Mouse (Mus musculus) stomach, postnatal 0 days (tissue): ENCODE results near the gene Cib2. TPM values are rescaled to one million over a fixed set of nuclear protein-coding genes. Genes with fewer than 3 reads are reported as not detected.

Source experiments
- ATAC-seq: fragments of 200-750 bp; cut with Nextera tagmentation; 2 replicates; pipeline ENCODE4 v1.8.0; 2017; ENCODE audit not compliant: low FRiP score, low TSS enrichment
- DNase-seq: peaks from one replicate; pipeline ENCODE4 v3.0.0-alpha.2; 2016; ENCODE audit warnings: low spot score
- H3K27ac ChIP-seq: fragments of 300-500 bp; sonication (generic); replicated peaks from 2 replicates; pipeline ENCODE4 v1.5.1; 2014; ENCODE audit warnings: mild to moderate bottlenecking, control low read depth
- H3K27me3 ChIP-seq: fragments of 300-500 bp; sonication (generic); 2 replicates; pipeline ENCODE4 v1.6.1; 2014; ENCODE audit warnings: low read length; ENCODE audit not compliant: control insufficient read depth, insufficient read depth
- H3K36me3 ChIP-seq: fragments of 300-500 bp; sonication (generic); 2 replicates; pipeline ENCODE4 v1.6.1; 2014; ENCODE audit warnings: low read length, mixed read lengths; ENCODE audit not compliant: control insufficient read depth, insufficient read depth
- H3K4me1 ChIP-seq: fragments of 300-500 bp; sonication (generic); replicated peaks from 2 replicates; pipeline ENCODE4 v1.6.1; 2014; ENCODE audit warnings: antibody characterized with exemption; ENCODE audit not compliant: control insufficient read depth, insufficient read depth
- H3K4me2 ChIP-seq: fragments of 300-500 bp; sonication (generic); replicated peaks from 2 replicates; pipeline ENCODE4 v1.6.1; 2014; ENCODE audit warnings: low read depth, mild to moderate bottlenecking, control low read depth, moderate library complexity
- H3K4me3 ChIP-seq: fragments of 300-500 bp; sonication (generic); 2 replicates; pipeline ENCODE4 v1.5.1; 2014; ENCODE audit warnings: low read depth, low read length, control low read depth
- H3K9ac ChIP-seq: fragments of 300-500 bp; sonication (generic); 2 replicates; pipeline ENCODE4 v1.6.1; 2014; ENCODE audit warnings: mild to moderate bottlenecking, low read length, control low read depth, mixed read lengths
- H3K9me3 ChIP-seq: fragments of 300-500 bp; sonication (generic); 2 replicates; pipeline ENCODE4 v1.6.1; 2016; ENCODE audit warnings: low read length; ENCODE audit not compliant: control insufficient read depth
- CTCF ChIP-seq: IDR thresholded peaks from 2 replicates; pipeline ENCODE4 v1.5.1; 2016; ENCODE audit warnings: antibody characterized with exemption, low read depth, mild to moderate bottlenecking, moderate library complexity
- EP300 ChIP-seq: optimal IDR thresholded peaks from 2 replicates; pipeline ENCODE3; 2016; ENCODE audit warnings: antibody characterized with exemption
- WGBS: fragments of 180-500 bp; shearing (Covaris S2); extraction: QIAGEN DNeasy Blood & Tissue Kit; methylation state at CpG from one replicate; pipeline ENCODE4 v1.1.7; 2014; 5-methylcytosine and 5-hydroxymethylcytosine counted together
- polyA plus RNA-seq: library from polyadenylated mRNA; unstranded; fragments of >200 nt; fragmentation: Nextera tagmentation; extraction: Ambion mirVana; gene quantifications from 2 replicates; pipeline ENCODE4 v1.2.1, GENCODE M21; 2015

The Cib2 gene
- polyA plus RNA-seq, 1 experiment from 2014 or later = 6.1 TPM

DNA sequence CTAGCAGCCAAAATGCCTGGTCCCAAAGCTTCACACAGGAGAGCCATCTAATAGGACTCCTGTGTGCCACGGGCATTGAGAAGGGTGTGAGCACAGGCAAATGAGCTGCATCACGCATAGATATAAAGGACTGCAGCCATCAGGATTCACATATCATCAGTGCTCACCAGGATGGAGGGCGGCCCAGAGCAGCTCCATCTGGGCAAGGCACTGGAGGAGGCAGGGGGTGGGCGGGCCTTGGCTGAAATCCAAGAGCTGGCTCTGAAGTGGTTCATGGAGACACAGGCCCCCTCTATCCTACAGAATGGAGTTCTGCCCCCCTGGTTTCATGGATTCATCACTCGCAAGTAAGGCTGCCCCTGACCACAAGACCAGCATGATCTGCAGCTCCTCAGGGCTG, 26.0 kb downstream of the Cib2 start:
- no peak overlapping the region for H3K27ac ChIP-seq
- H3K9me3 ChIP-seq = no peaks in the 10 kb centered on the region
- no peak overlapping the region for H3K4me2 ChIP-seq
- H3K4me3 ChIP-seq = no peak overlapping the region
- no peaks in the 10 kb centered on the region for H3K36me3 ChIP-seq
- DNase-seq (no peak), ATAC-seq (no peak)
- no peak overlapping the region for H3K9ac ChIP-seq
- H3K4me1 ChIP-seq = no peaks in the 10 kb centered on the region
- 72% methylated on average over 5 of the region's 5 CpGs for WGBS
- no peaks in the 10 kb centered on the region for H3K27me3 ChIP-seq
- TF ChIP-seq EP300 = no peak
- no peak for TF ChIP-seq CTCF

- WGBS = 83% methylated on average over 2 of the region's 2 CpGs
- Histone ChIP-seq H3K27ac (no peak overlapping the region), H3K4me2 (no peak overlapping the region), H3K4me1 (no peaks in the 10 kb centered on the region), H3K9ac (no peak overlapping the region), H3K9me3 (no peaks in the 10 kb centered on the region), H3K36me3 (no peaks in the 10 kb centered on the region), H3K4me3 (no peak overlapping the region), H3K27me3 (no peaks in the 10 kb centered on the region)
- TF ChIP-seq EP300 = no peak
- no peak for TF ChIP-seq CTCF
- ATAC-seq = no peak
- DNase-seq = no peak
Observed at GRCm38 (mm10) chr9:54532926-54533325, 27.1 kb downstream of the Cib2 start.

DNA sequence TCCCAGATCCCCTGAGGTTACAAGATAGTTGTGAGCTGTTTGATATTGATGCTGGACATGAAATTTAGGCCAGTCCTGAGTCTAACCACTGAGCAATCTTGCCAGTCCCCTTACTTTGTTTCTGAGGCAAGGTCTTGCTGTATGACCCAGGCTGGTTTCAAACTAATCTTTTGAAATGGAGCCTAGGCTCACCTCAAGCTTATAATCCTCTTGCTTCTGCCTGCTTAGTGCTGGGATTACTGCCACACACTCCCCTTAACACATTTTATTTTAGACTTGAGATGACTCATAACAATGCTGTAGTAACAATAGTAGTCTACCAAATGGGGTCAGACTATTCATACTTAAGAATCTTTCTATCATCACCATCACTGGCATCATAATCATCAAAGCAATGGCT, 28.6 kb downstream of the Cib2 start:
- no peak overlapping the region for H3K4me3 ChIP-seq
- no peaks in the 10 kb centered on the region for H3K27me3 ChIP-seq
- no peak for ATAC-seq
- no peak for TF ChIP-seq CTCF
- no peak for TF ChIP-seq EP300
- H3K4me2 ChIP-seq = no peak overlapping the region
- H3K9me3 ChIP-seq = no peaks in the 10 kb centered on the region
- H3K9ac ChIP-seq = no peak overlapping the region
- no peaks in the 10 kb centered on the region for H3K4me1 ChIP-seq
- no peaks in the 10 kb centered on the region for H3K36me3 ChIP-seq
- no peak overlapping the region for H3K27ac ChIP-seq
- no peak for DNase-seq

DNA sequence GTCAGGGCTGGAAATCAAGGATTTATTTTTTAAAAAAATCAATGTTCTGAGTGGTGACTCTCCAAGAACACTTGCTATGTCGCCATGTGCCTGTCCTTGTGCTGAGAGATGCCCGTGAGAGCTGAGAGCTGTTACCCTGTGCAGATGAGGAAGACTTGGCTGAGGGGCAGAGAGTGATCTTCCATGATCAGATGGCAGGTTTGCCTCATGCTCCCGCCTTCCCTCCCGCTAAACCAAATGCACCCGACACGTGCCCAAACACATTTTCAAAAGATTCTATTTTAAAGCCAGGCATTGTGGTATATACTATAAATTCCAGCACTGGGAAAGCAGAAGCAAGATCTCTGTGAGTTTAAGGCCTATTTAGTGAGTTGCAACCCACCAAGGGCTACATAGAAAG, 29.2 kb downstream of the Cib2 start:
- WGBS = 85% methylated on average over 6 of the region's 6 CpGs
- no peak overlapping the region for H3K4me3 ChIP-seq
- H3K27me3 ChIP-seq = no peaks in the 10 kb centered on the region
- no peak for DNase-seq
- no peaks in the 10 kb centered on the region for H3K4me1 ChIP-seq
- H3K36me3 ChIP-seq = no peaks in the 10 kb centered on the region
- no peak for TF ChIP-seq CTCF
- no peak for TF ChIP-seq EP300
- ATAC-seq = no peak
- no peak overlapping the region for H3K27ac ChIP-seq
- H3K9ac ChIP-seq = no peak overlapping the region
- no peaks in the 10 kb centered on the region for H3K9me3 ChIP-seq
- no peak overlapping the region for H3K4me2 ChIP-seq

GRCm38 (mm10) chr9:54529950-54530349, 30.1 kb downstream of the Cib2 start:
- Histone ChIP-seq H3K36me3 (no peaks in the 10 kb centered on the region), H3K4me3 (no peak overlapping the region), H3K27ac (no peak overlapping the region), H3K4me2 (no peak overlapping the region), H3K4me1 (no peaks in the 10 kb centered on the region), H3K9me3 (no peaks in the 10 kb centered on the region), H3K9ac (no peak overlapping the region), H3K27me3 (no peaks in the 10 kb centered on the region)
- TF ChIP-seq CTCF (no peak), EP300 (no peak)
- WGBS = 72% methylated on average over 2 of the region's 2 CpGs
- DNase-seq (no peak), ATAC-seq (no peak)

DNA sequence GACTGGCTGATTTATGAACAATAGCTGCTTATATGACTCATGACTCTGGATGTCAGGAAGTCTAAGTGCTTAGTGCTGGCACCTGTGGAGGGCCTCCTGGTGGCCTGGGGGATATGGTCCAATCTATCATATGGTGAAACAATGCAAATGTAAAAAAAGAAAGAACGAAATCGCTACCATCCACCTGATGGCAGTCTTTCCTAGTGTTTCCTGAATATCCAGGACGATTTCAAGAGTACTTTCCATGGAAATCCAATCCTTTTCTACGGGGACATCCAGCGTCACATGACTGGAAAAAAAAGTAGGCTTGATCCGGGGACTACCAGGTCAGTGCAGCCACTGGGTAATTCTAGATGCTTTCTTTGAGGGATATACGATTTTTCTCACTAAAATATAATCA, 32.3 kb downstream of the Cib2 start:
- no peaks in the 10 kb centered on the region for H3K27me3 ChIP-seq
- H3K9me3 ChIP-seq = no peaks in the 10 kb centered on the region
- ATAC-seq = no peak
- H3K4me3 ChIP-seq = no peak overlapping the region
- no peaks in the 10 kb centered on the region for H3K4me1 ChIP-seq
- no peak overlapping the region for H3K4me2 ChIP-seq
- no peak overlapping the region for H3K9ac ChIP-seq
- TF ChIP-seq CTCF (peak; percentile 35; the same call in 1 of the 2 replicates), EP300 (no peak)
- WGBS = 69% methylated on average over 7 of the region's 7 CpGs
- no peaks in the 10 kb centered on the region for H3K36me3 ChIP-seq
- no peak for DNase-seq
- H3K27ac ChIP-seq = no peak overlapping the region
